Comparison of ENCODE assay signal across 1 mouse cellular context in the genomic region with DNA sequence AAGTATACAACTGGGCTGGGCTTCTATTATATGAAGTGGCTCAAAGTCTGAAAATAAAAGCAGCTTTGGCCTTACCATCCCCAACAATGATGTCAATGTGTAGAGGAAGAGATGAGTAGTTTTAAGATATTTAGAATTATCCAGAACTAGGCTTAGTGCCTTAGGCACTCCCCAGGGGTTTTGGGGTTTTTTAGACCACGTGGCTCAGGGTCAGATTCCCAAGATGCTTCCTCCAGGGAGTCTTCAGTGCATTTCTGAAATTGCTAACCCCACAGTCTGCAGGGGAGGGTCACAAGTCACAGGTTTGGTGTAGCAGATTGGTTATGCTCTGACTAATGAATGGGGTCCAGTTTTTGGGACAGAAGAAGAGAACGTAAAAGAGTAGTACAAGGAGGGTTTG.
TF ChIP-seq lines count a peak whose summit lies in the region.

No protein-coding gene starts in this region.

TF ChIP-seq in CH12.LX, 34 proteins besides CTCF, POLR2A, EP300 and RAD21 (continued from another document):
- TF ChIP-seq ZNF384 (IDR thresholded peaks at IDR 0.05; ENCODE audit: low read depth, low read length) (no peak), USF1 (IDR thresholded peaks at IDR 0.05; ENCODE audit: low read depth, low read length) (peak; percentile 57), TCF12 (IDR thresholded peaks at IDR 0.05; ENCODE audit: low read depth, low read length) (no peak), TBP (conservative IDR thresholded peaks at IDR 0.05; ENCODE audit: low read depth, low read length) (no peak), JUN (IDR thresholded peaks at IDR 0.05; ENCODE audit: insufficient read depth, low read depth, low read length) (no peak), MEF2A (IDR thresholded peaks at IDR 0.05; ENCODE audit: borderline replicate concordance, low read depth, low read length) (0 out of 2 replicates have a peak, but pooled peaks have one; percentile 20), MYC (IDR thresholded peaks at IDR 0.05; ENCODE audit: low read depth, low read length) (no peak), SIN3A (IDR thresholded peaks at IDR 0.05; ENCODE audit: low read length) (no peak), SMC3 (IDR thresholded peaks at IDR 0.05; ENCODE audit: low read depth, low read length) (no peak), ZC3H11A (IDR thresholded peaks at IDR 0.05; ENCODE audit: low read depth, low read length) (no peak), ETS1 (conservative IDR thresholded peaks at IDR 0.05; ENCODE audit: low read depth, low read length) (peak; percentile 42), CHD1 (IDR thresholded peaks at IDR 0.05; ENCODE audit: low read depth, low read length) (no peak), PAX5 (IDR thresholded peaks at IDR 0.05; ENCODE audit: low read length) (no peak), USF2 (conservative IDR thresholded peaks at IDR 0.05; ENCODE audit: low read depth, low read length) (no peak), MXI1 (IDR thresholded peaks at IDR 0.05; ENCODE audit: low read depth, low read length) (peak; percentile 58; the same call in 1 of the 2 replicates), NRF1 (IDR thresholded peaks at IDR 0.05; ENCODE audit: low read depth, low read length) (no peak), UBTF (IDR thresholded peaks at IDR 0.05; ENCODE audit: low read depth, low read length) (no peak), JUND (conservative IDR thresholded peaks at IDR 0.05; ENCODE audit: low read depth, low read length) (no peak), MAFK (IDR thresholded peaks at IDR 0.05; ENCODE audit: insufficient replicate concordance, low read length) (no peak), HCFC1 (IDR thresholded peaks at IDR 0.05; ENCODE audit: low read depth, low read length) (no peak), MAZ (IDR thresholded peaks at IDR 0.05; ENCODE audit: low read depth, low read length) (no peak), NELFE (IDR thresholded peaks at IDR 0.05; ENCODE audit: low read depth, low read length) (no peak)
